Mouse (Mus musculus) lung, adult 2 months (tissue): ENCODE results near the gene Foxp1.

Experiments used
- CTCF ChIP-seq: fragments of 200-500 bp; IDR thresholded peaks from 2 replicates; pipeline ENCODE4 v1.5.1; 2011; ENCODE audit warnings: mild to moderate bottlenecking, low read length, control low read depth; ENCODE audit not compliant: insufficient read depth
- POLR2A ChIP-seq: fragments of 200-500 bp; IDR thresholded peaks from 2 replicates; pipeline ENCODE4 v1.6.1; 2011; ENCODE audit warnings: low read depth, mild to moderate bottlenecking, control low read depth, low read length, borderline replicate concordance; ENCODE audit errors: extremely low read depth

GRCm38 (mm10) chr6:99502727-99503126 is 19.8 kb downstream of the Foxp1 start:
- no peak for TF ChIP-seq CTCF
- TF ChIP-seq POLR2A = no peak
